Mouse (Mus musculus): Measurements from ENCODE around the gene Nppb.

- TF ChIP-seq GATA1 (IDR thresholded peaks at IDR 0.05; ENCODE audit: low read length) (no peak), TAL1 (IDR thresholded peaks at IDR 0.05; ENCODE audit: low read length) (no peak)
Observed at GRCm38 (mm10) chr4:147935904-147936303, 49.7 kb upstream of the Nppb start.

All from erythroblast, embryonic 14.5 days (primary cell).